Comparison of ENCODE assay signal across 9 mouse cellular contexts in the genomic region with DNA sequence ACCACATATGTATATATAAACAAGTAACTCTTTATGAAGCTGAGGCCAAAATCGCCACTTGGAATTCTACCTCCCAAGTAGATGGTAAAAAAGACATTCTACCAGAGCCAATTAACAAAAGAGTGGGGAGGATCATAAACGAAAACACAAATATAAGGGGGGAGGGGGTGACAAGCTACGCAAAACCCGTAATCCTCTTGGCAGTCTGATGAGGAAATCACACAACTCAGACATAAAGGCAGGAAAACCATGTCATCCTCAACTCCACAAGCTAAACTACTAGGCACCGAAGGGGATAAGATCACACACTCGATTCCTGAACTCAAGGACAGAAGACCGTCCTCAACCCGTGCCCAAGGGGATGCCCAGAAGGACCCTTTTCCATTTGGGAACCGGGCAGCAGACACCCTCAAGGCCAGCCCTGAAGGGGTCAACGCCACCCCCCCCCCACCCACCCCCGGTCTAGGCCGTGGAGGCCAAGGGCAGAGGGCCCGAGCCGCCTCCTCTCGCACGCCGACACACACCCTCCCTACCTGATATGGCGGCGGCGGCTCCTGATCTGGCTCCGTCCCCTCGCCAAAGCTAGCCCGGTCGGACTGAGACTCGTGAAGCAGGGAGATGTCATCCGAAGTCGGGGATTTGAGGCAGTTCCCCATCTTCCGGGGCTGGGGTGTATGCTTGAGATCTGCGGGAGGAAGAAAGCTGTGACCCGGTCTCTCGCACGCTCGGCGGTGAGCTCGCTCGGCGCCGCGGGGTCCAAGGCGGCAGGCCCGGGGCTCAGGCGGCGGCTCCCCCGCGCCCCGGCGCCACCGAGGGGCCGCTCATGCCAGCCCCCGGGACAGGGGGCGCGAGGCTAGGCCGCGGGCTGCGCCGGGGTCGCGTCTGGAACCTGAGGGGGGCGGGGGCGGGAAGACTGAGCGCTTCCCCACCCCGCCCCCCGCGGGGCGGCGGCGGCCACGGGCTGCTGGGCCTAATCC. TPM values are rescaled to one million over a fixed set of nuclear protein-coding genes. Genes with fewer than 3 reads are reported as not detected.
DNase-seq lines count a peak whose midpoint lies in the region; ATAC-seq and TF ChIP-seq lines count a peak whose summit lies in the region.
"Had no signal": no experiment of that assay in that cellular context is flagged by ENCODE, and none has a peak within 500 bp of the region (broad histone marks: within the 10 kb centered on the region; RNA-seq: fewer than 3 reads in every experiment).

No protein-coding gene starts in this region.

- peaks cover 12% of the 10 kb centered on the region for H3K4me1 ChIP-seq in E14TG2a.4 (replicated peaks; ENCODE audit: low read depth, low read length)
- peaks cover 5% of the 10 kb centered on the region for H3K4me1 ChIP-seq in brown adipose tissue, adult 24 weeks (ENCODE audit: control insufficient read depth, insufficient read depth, insufficient read length, low read length)
- peaks cover 5% of the 10 kb centered on the region; the same call in 1 of the 2 replicates for H3K4me1 ChIP-seq in forebrain, embryonic 11.5 days (replicated peaks; ENCODE audit: control insufficient read depth, insufficient read depth, low read length)
- peaks cover 13% of the 10 kb centered on the region for H3K4me1 ChIP-seq in heart, postnatal 0 days (ENCODE audit: control insufficient read depth, insufficient read depth)
- peaks cover 16% of the 10 kb centered on the region for H3K4me1 ChIP-seq in lung, adult 2 months (ENCODE audit: control insufficient read depth, insufficient read depth, low read length)

- peak overlapping the region; percentile 88 for H3K4me3 ChIP-seq in E14TG2a.4 (replicated peaks; ENCODE audit: low read length)
- peak overlapping the region; percentile 96 for H3K4me3 ChIP-seq in brown adipose tissue, adult 24 weeks (ENCODE audit: insufficient read depth, low read depth, low read length)
- H3K4me3 ChIP-seq in forebrain, embryonic 11.5 days (ENCODE audit: low read depth, low read length): peak overlapping the region; percentile 72
- H3K4me3 ChIP-seq in heart, postnatal 0 days (ENCODE audit: low read depth, low read length): peak overlapping the region; percentile 99
- H3K4me3 ChIP-seq in lung, adult 2 months (replicated peaks; ENCODE audit: extremely low read depth, low read depth, low read length): peak overlapping the region; percentile 96

- H3K9ac ChIP-seq in forebrain, embryonic 11.5 days (ENCODE audit: low read length): peak overlapping the region; percentile 88
- H3K9ac ChIP-seq in heart, postnatal 0 days (replicated peaks; ENCODE audit: low read depth, low read length): peak overlapping the region; percentile 99

- no peak for TF ChIP-seq CTCF in E14TG2a.4 (conservative IDR thresholded peaks at IDR 0.05; ENCODE audit: low read length)
- no peak for TF ChIP-seq CTCF in heart, postnatal 0 days (IDR thresholded peaks at IDR 0.05; ENCODE audit: low read depth)
- TF ChIP-seq CTCF in lung, adult 2 months (IDR thresholded peaks at IDR 0.05; ENCODE audit: insufficient read depth, low read length): no peak

- H3K27ac ChIP-seq in brown adipose tissue, adult 24 weeks (replicated peaks; ENCODE audit: low read depth, low read length): peak overlapping the region; percentile 95
- H3K27ac ChIP-seq in forebrain, embryonic 11.5 days (ENCODE audit: low read depth, low read length): peak overlapping the region; percentile 90
- H3K27ac ChIP-seq in heart, postnatal 0 days (ENCODE audit: low read depth): peak overlapping the region; percentile 94

- TF ChIP-seq EP300 in heart, postnatal 0 days (IDR thresholded peaks at IDR 0.05; ENCODE audit: low read depth): no peak

- WGBS in forebrain, embryonic 11.5 days: under 1% methylated on average over 50 of the region's 68 CpGs
- WGBS in heart, postnatal 0 days: under 1% methylated on average over 57 of the region's 68 CpGs
- under 1% methylated on average over 53 of the region's 68 CpGs for WGBS in lung, adult 2 months

- peak overlapping the region; percentile 70 for H3K4me2 ChIP-seq in forebrain, embryonic 11.5 days (ENCODE audit: low read depth, low read length, severe bottlenecking)
- H3K4me2 ChIP-seq in heart, postnatal 0 days (ENCODE audit: low read depth, low read length): peak overlapping the region; percentile 85

- peaks cover 22% of the 10 kb centered on the region for H3K27me3 ChIP-seq in E14TG2a.4 (ENCODE audit: insufficient read depth, low read length)
- H3K27me3 ChIP-seq in forebrain, embryonic 11.5 days (ENCODE audit: control insufficient read depth, insufficient read depth, low read length): no peaks in the 10 kb centered on the region
- H3K27me3 ChIP-seq in heart, postnatal 0 days (ENCODE audit: control insufficient read depth, insufficient read depth, low read length): no peaks in the 10 kb centered on the region

- H3K9me3 ChIP-seq in E14TG2a.4 (ENCODE audit: low read length): no peaks in the 10 kb centered on the region
- no peaks in the 10 kb centered on the region for H3K9me3 ChIP-seq in forebrain, embryonic 11.5 days (ENCODE audit: control insufficient read depth, low read length)
- H3K9me3 ChIP-seq in heart, postnatal 0 days (replicated peaks; ENCODE audit: control insufficient read depth, low read length): no peaks in the 10 kb centered on the region

- no peak for TF ChIP-seq POLR2A in lung, adult 2 months (IDR thresholded peaks at IDR 0.05; ENCODE audit: borderline replicate concordance, extremely low read depth, low read depth, low read length)

- H3K36me3 ChIP-seq in E14TG2a.4 (ENCODE audit: insufficient read depth, low read length): no peaks in the 10 kb centered on the region
- no peaks in the 10 kb centered on the region for H3K36me3 ChIP-seq in forebrain, embryonic 11.5 days (ENCODE audit: control insufficient read depth, insufficient read depth, low read length)
- H3K36me3 ChIP-seq in heart, postnatal 0 days (replicated peaks; ENCODE audit: control insufficient read depth, insufficient read depth, low read length): 0 out of 2 replicates have a peak, but pooled peaks cover 8% of the 10 kb centered on the region

- peak; percentile 85 for ATAC-seq in forebrain, embryonic 11.5 days (replicated peaks; ENCODE audit: low FRiP score)
- peak; percentile 76 for ATAC-seq in heart, postnatal 0 days (ENCODE audit: insufficient read depth, low read depth)
- peak; percentile 41; the same call in 1 of the 2 replicates for ATAC-seq in neutrophil, adult 5-6 weeks (ENCODE audit: extremely low read depth, insufficient number of reproducible peaks, low FRiP score, poor library complexity, severe bottlenecking)

- peak; percentile 81 for DNase-seq in forebrain, embryonic 11.5 days (ENCODE audit: low spot score)
- DNase-seq in heart, postnatal 0 days (ENCODE audit: low spot score): peak; percentile 48
- peak; percentile 34 to 67 for DNase-seq in kidney, postnatal 36 days
- DNase-seq in lung, adult 2 months: peak; percentile 72
- peak; percentile 44 for DNase-seq in thymus, postnatal 14 days

RNA-seq across cellular contexts. Expression of gene Rnf11, which starts 8.7 kb away (rescaled TPM):
- polyA plus RNA-seq in brown adipose tissue, adult 24 weeks (2012; ENCODE audit: insufficient read depth, insufficient read length, missing spikeins): 140 and 204 TPM in 2 replicates
- 45.1 and 49.4 TPM in 2 replicates for polyA plus RNA-seq in forebrain, embryonic 11.5 days (2014; fragmentation: Nextera tagmentation; extraction: Ambion mirVana)
- 44.2 and 78.7 TPM in 2 replicates for total RNA-seq in heart, postnatal 0 days (2014; rRNA removed; ENCODE audit: low replicate concordance)
- polyA plus RNA-seq in heart, postnatal 0 days (2015; fragmentation: Nextera tagmentation; extraction: Ambion mirVana): 44.2 and 44.7 TPM in 2 replicates
- 39.6 and 44.5 TPM in 2 replicates for polyA plus RNA-seq in lung, adult 2 months (2012; rRNA removed)
- total RNA-seq in neutrophil, adult 5-6 weeks (2017): 125 and 130 TPM in 2 replicates

RNA-seq across cellular contexts. Expression of gene 4930522H14Rik, which starts 55.2 kb away (rescaled TPM):
- not detected in 2 replicates for polyA plus RNA-seq in brown adipose tissue, adult 24 weeks (2012; ENCODE audit: insufficient read depth, insufficient read length, missing spikeins)
- polyA plus RNA-seq in forebrain, embryonic 11.5 days (2014; fragmentation: Nextera tagmentation; extraction: Ambion mirVana): not detected in 2 replicates
- not detected in 2 replicates for total RNA-seq in heart, postnatal 0 days (2014; rRNA removed; ENCODE audit: low replicate concordance)
- polyA plus RNA-seq in heart, postnatal 0 days (2015; fragmentation: Nextera tagmentation; extraction: Ambion mirVana): not detected in 2 replicates
- polyA plus RNA-seq in lung, adult 2 months (2012; rRNA removed): not detected in 2 replicates
- total RNA-seq in neutrophil, adult 5-6 weeks (2017): not detected in 2 replicates
- polyA plus RNA-seq: gonadal fat pad, adult 2 months had no signal

Comparison
In these comparisons a context has a peak if more than half of its experiments do, and no peak if none do; other contexts are left out.
1. Peak in every context shown above with its lines: DNase-seq, ATAC-seq, H3K4me3 ChIP-seq and H3K27ac ChIP-seq.